10 mouse cellular contexts compared by ENCODE assay signal in genomic region chr13:105411535-105412326, GRCm38 (mm10). TPM values are rescaled to one million over a fixed set of nuclear protein-coding genes. Genes with fewer than 3 reads are reported as not detected.
A peak's percentile ranks its signal among the peaks of the same experiment; 100 is the strongest.
DNase-seq lines count a peak whose midpoint lies in the region; ATAC-seq and TF ChIP-seq lines count a peak whose summit lies in the region.
"Had no signal": no experiment of that assay in that cellular context is flagged by ENCODE, and none has a peak within 500 bp of the region (broad histone marks: within the 10 kb centered on the region; RNA-seq: fewer than 3 reads in every experiment).

No protein-coding gene starts in this region.

- H3K27ac ChIP-seq in forebrain, embryonic 15.5 days (replicated peaks) = peak overlapping the region; percentile 49
- H3K27ac ChIP-seq in forebrain, embryonic 11.5 days (ENCODE audit: low read depth, low read length) = no peak overlapping the region
- H3K27ac ChIP-seq in layer of hippocampus, adult 2 months = 0 out of 2 replicates have a peak overlapping the region, but pooled peaks have one; percentile 5
- H3K27ac ChIP-seq in thymus, adult 2 months (ENCODE audit: control insufficient read depth, insufficient read depth, low read length) = no peak overlapping the region

- 0 out of 2 replicates have a peak, but pooled peaks cover 6% of the 10 kb centered on the region for H3K4me1 ChIP-seq in forebrain, embryonic 15.5 days
- H3K4me1 ChIP-seq in forebrain, embryonic 11.5 days (replicated peaks; ENCODE audit: control insufficient read depth, insufficient read depth, low read length) = no peaks in the 10 kb centered on the region
- no peaks in the 10 kb centered on the region for H3K4me1 ChIP-seq in thymus, adult 2 months (replicated peaks; ENCODE audit: control insufficient read depth, insufficient read depth, low read length)

- peak; percentile 97 for ATAC-seq in forebrain, embryonic 15.5 days (replicated peaks)
- no peak for ATAC-seq in forebrain, embryonic 11.5 days (replicated peaks; ENCODE audit: low FRiP score)
- ATAC-seq in megakaryocyte progenitor cell, adult 5-6 weeks (replicated peaks; ENCODE audit: poor library complexity) = no peak

- 42% methylated on average over 10 of the region's 10 CpGs for WGBS in forebrain, embryonic 15.5 days
- WGBS in forebrain, embryonic 11.5 days = 82% methylated on average over 10 of the region's 10 CpGs
- 85% methylated on average over 10 of the region's 10 CpGs for WGBS in thymus, adult 2 months

- no peak for TF ChIP-seq POLR2A in thymus, adult 2 months (IDR thresholded peaks at IDR 0.05; ENCODE audit: control insufficient read depth, extremely low read depth, insufficient read depth, low read length, poor library complexity)

- no peak overlapping the region for H3K4me2 ChIP-seq in forebrain, embryonic 15.5 days (replicated peaks)
- no peak overlapping the region for H3K4me2 ChIP-seq in forebrain, embryonic 11.5 days (ENCODE audit: low read depth, low read length, severe bottlenecking)

- DNase-seq in forebrain, embryonic 11.5 days (ENCODE audit: low spot score) = no peak
- peak; percentile 18 to 30 for DNase-seq in cerebellum, postnatal 14 days
- peak; percentile 12 to 48 for DNase-seq in layer of hippocampus, adult 2 months (ENCODE audit: low spot score in 2 of 2)
- peak; percentile 56 for DNase-seq in left cerebral cortex, postnatal 4 days
- no peak for DNase-seq in thymus, adult 2 months
- DNase-seq in MN1 (ENCODE audit: low spot score) = no peak
- DNase-seq: gastrocnemius, postnatal 36 days; thymus, adult 18-20 months had no signal

- TF ChIP-seq CTCF in layer of hippocampus, adult 2 months (conservative IDR thresholded peaks at IDR 0.05) = no peak
- TF ChIP-seq CTCF in thymus, adult 2 months (IDR thresholded peaks at IDR 0.05; ENCODE audit: borderline replicate concordance, control insufficient read depth, extremely low read depth, insufficient read depth, low read length, poor library complexity) = no peak

- no peak overlapping the region for H3K9ac ChIP-seq in forebrain, embryonic 15.5 days (replicated peaks)
- no peak overlapping the region for H3K9ac ChIP-seq in forebrain, embryonic 11.5 days (ENCODE audit: low read length)

- H3K27me3 ChIP-seq in forebrain, embryonic 15.5 days = no peaks in the 10 kb centered on the region
- no peaks in the 10 kb centered on the region for H3K27me3 ChIP-seq in forebrain, embryonic 11.5 days (ENCODE audit: control insufficient read depth, insufficient read depth, low read length)
- no peaks in the 10 kb centered on the region for H3K27me3 ChIP-seq in thymus, adult 2 months (ENCODE audit: control insufficient read depth, insufficient read depth, low read length)

- H3K4me3 ChIP-seq in forebrain, embryonic 15.5 days = no peak overlapping the region
- H3K4me3 ChIP-seq in forebrain, embryonic 11.5 days (ENCODE audit: low read depth, low read length) = no peak overlapping the region
- H3K4me3 ChIP-seq in layer of hippocampus, adult 2 months = no peak overlapping the region
- no peak overlapping the region for H3K4me3 ChIP-seq in thymus, adult 2 months (ENCODE audit: control insufficient read depth, insufficient read depth, low read length)

- no peaks in the 10 kb centered on the region for H3K9me3 ChIP-seq in forebrain, embryonic 15.5 days
- H3K9me3 ChIP-seq in forebrain, embryonic 11.5 days (ENCODE audit: control insufficient read depth, low read length) = no peaks in the 10 kb centered on the region

- H3K36me3 ChIP-seq in forebrain, embryonic 15.5 days = no peaks in the 10 kb centered on the region
- no peaks in the 10 kb centered on the region for H3K36me3 ChIP-seq in forebrain, embryonic 11.5 days (ENCODE audit: control insufficient read depth, insufficient read depth, low read length)
- H3K36me3 ChIP-seq in thymus, adult 2 months (ENCODE audit: control insufficient read depth, insufficient read depth, low read length) = no peaks in the 10 kb centered on the region

- intact Hi-C loops in left cerebral cortex, postnatal 4 days (cut with DNase I) = no loop called here

RNA-seq across cellular contexts. Expression of gene Htr1a, which starts 31.7 kb away (rescaled TPM):
- 1.0 and 1.3 TPM in 2 replicates for polyA plus RNA-seq in forebrain, embryonic 15.5 days (2015; fragmentation: Nextera tagmentation; extraction: Ambion mirVana)
- polyA plus RNA-seq in forebrain, embryonic 11.5 days (2014; fragmentation: Nextera tagmentation; extraction: Ambion mirVana) = 0.05 and 0.16 TPM in 2 replicates
- 10 to 100 TPM; 34.6 to 39.7 TPM for total RNA-seq in layer of hippocampus, adult 2 months (2021)
- 1 to 10 TPM; 6.0 to 8.4 TPM for total RNA-seq in left cerebral cortex, postnatal 4 days (2021)
- 0.04 TPM in 2 replicates for polyA plus RNA-seq in thymus, adult 2 months (2012; rRNA removed)
- not detected in 2 replicates for total RNA-seq in megakaryocyte progenitor cell, adult 5-6 weeks (2015)
- not detected in 2 replicates for total RNA-seq in megakaryocyte progenitor cell, adult 5-6 weeks (2017)
- total RNA-seq: gastrocnemius, postnatal 36 days had no signal

Comparison
In these comparisons a context has a peak if more than half of its experiments do, and no peak if none do; other contexts are left out.
1. H3K27ac ChIP-seq: peak in forebrain, embryonic 15.5 days (single experiment) and layer of hippocampus, adult 2 months (single experiment); none in forebrain, embryonic 11.5 days (single experiment) and thymus, adult 2 months (single experiment).
2. DNase-seq: peak in cerebellum, postnatal 14 days (2 of 2), layer of hippocampus, adult 2 months (2 of 2) and left cerebral cortex, postnatal 4 days (single experiment); none in forebrain, embryonic 11.5 days (single experiment), thymus, adult 2 months (single experiment) and MN1 (single experiment).
3. RNA of gene Htr1a, which starts 31.7 kb away (total RNA-seq): 34.6 to 39.7 TPM in layer of hippocampus, adult 2 months and 6.0 to 8.4 TPM in left cerebral cortex, postnatal 4 days; not detected in megakaryocyte progenitor cell, adult 5-6 weeks; every median in the first group is over 4 times any median in the second.